Mouse (Mus musculus) midbrain, embryonic 14.5 days (tissue): ENCODE data around the gene Ddc. TPM values are rescaled to one million over a fixed set of nuclear protein-coding genes. Genes with fewer than 3 reads are reported as not detected.

Experiments used
- ATAC-seq: fragments of 200-750 bp; cut with Nextera tagmentation; 2 replicates; pipeline ENCODE4 v1.8.0; 2017; ENCODE audit warnings: moderate number of reproducible peaks, moderate library complexity; ENCODE audit not compliant: low FRiP score, low TSS enrichment
- DNase-seq: peaks from one replicate; pipeline ENCODE4 v3.0.0-alpha.2; 2015
- H3K27ac ChIP-seq: fragments of 300-500 bp; sonication (generic); replicated peaks from 2 replicates; pipeline ENCODE4 v1.5.1; 2014; ENCODE audit warnings: mild to moderate bottlenecking, low read depth, low read length, moderate library complexity
- H3K27me3 ChIP-seq: fragments of 300-500 bp; sonication (generic); 2 replicates; pipeline ENCODE4 v1.6.1; 2014; ENCODE audit warnings: low read length, control low read depth, mixed read lengths; ENCODE audit not compliant: control insufficient read depth, insufficient read depth
- H3K36me3 ChIP-seq: fragments of 300-500 bp; sonication (generic); 2 replicates; pipeline ENCODE4 v1.6.1; 2014; ENCODE audit warnings: low read length, control low read depth; ENCODE audit not compliant: control insufficient read depth, insufficient read depth
- H3K4me1 ChIP-seq: fragments of 300-500 bp; sonication (generic); 2 replicates; pipeline ENCODE4 v1.6.1; 2014; ENCODE audit warnings: mild to moderate bottlenecking, antibody characterized with exemption, low read length, control low read depth; ENCODE audit not compliant: control insufficient read depth, insufficient read depth
- H3K4me2 ChIP-seq: fragments of 300-500 bp; sonication (generic); 2 replicates; pipeline ENCODE4 v1.6.1; 2014; ENCODE audit warnings: mild to moderate bottlenecking, low read length, moderate library complexity
- H3K4me3 ChIP-seq: fragments of 300-500 bp; sonication (generic); replicated peaks from 2 replicates; pipeline ENCODE4 v1.5.1; 2014; ENCODE audit warnings: low read depth, low read length
- H3K9ac ChIP-seq: fragments of 300-500 bp; sonication (generic); replicated peaks from 2 replicates; pipeline ENCODE4 v1.6.1; 2014; ENCODE audit warnings: mild to moderate bottlenecking, low read length, moderate library complexity
- H3K9me3 ChIP-seq: fragments of 300-500 bp; sonication (generic); 2 replicates; pipeline ENCODE4 v1.6.1; 2016; ENCODE audit warnings: low read length, control low read depth, mixed read lengths; ENCODE audit not compliant: control insufficient read depth
- WGBS: fragments of 180-500 bp; shearing (Covaris S2); extraction: QIAGEN DNeasy Blood & Tissue Kit; methylation state at CpG from one replicate; pipeline ENCODE4 v1.1.7; 2014; 5-methylcytosine and 5-hydroxymethylcytosine counted together
- polyA plus RNA-seq: library from polyadenylated mRNA; unstranded; fragments of >200 nt; fragmentation: Nextera tagmentation; extraction: Ambion mirVana; gene quantifications from 2 replicates; pipeline ENCODE4 v1.2.1, GENCODE M21; 2014

Gene Ddc
- polyA plus RNA-seq, 1 experiment from 2014 or later: 25.3 TPM

DNA sequence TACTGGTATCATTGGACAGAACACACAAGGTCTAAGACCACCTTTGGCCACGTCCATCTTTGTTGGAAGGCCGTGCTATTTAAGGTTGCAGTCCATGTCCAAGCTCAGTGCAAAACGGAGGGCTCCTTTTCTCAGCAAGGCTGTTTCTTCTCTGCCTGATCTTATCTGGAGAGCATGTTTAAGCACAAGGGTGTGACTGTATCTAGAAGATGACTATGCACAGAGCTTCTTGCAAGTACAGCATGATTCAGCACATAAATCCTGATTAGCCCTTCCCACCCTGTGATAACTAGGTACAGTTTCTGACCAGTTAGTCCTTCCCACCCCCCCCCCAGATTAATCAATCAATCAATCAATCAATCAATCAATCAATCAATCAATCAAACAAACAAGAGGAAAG lies 25.4 kb upstream of the Ddc start:
- H3K9ac ChIP-seq: no peak overlapping the region
- H3K27ac ChIP-seq: no peak overlapping the region
- no peaks in the 10 kb centered on the region for H3K36me3 ChIP-seq
- DNase-seq (no peak), ATAC-seq (no peak)
- WGBS: 94% methylated on average over 3 of the region's 3 CpGs
- H3K4me3 ChIP-seq: no peak overlapping the region
- no peaks in the 10 kb centered on the region for H3K4me1 ChIP-seq
- no peaks in the 10 kb centered on the region for H3K27me3 ChIP-seq
- no peaks in the 10 kb centered on the region for H3K9me3 ChIP-seq
- no peak overlapping the region for H3K4me2 ChIP-seq

DNA sequence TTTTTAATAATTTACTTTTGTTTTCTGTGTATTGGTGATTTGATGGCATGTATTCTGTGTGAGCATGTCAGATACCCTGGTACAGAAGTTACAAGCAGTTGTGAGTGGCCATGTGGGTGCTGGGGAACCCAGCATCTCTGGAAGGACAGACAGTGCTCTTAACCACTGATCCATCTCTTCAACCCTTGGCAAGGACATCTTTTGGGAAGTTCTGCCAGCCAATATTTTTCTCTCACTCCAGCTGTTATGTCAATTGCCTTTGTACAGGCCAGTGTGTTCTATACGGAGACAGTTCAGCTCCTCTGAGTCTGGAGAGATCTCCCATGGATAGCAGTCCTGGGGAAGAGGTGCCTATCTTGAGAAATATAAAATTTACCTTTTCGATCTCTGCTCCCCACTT lies 24.2 kb upstream of the Ddc start:
- Histone ChIP-seq H3K9ac (no peak overlapping the region), H3K27me3 (no peaks in the 10 kb centered on the region), H3K4me1 (no peaks in the 10 kb centered on the region), H3K9me3 (no peaks in the 10 kb centered on the region), H3K36me3 (no peaks in the 10 kb centered on the region), H3K27ac (no peak overlapping the region), H3K4me3 (no peak overlapping the region), H3K4me2 (no peak overlapping the region)
- no peak for ATAC-seq
- DNase-seq: no peak
- WGBS: 91% methylated on average over 2 of the region's 2 CpGs

- DNase-seq (no peak), ATAC-seq (no peak)
- H3K4me3 ChIP-seq: no peak overlapping the region
- H3K9ac ChIP-seq: no peak overlapping the region
- no peaks in the 10 kb centered on the region for H3K9me3 ChIP-seq
- H3K4me2 ChIP-seq: no peak overlapping the region
- H3K27ac ChIP-seq: no peak overlapping the region
- H3K27me3 ChIP-seq: no peaks in the 10 kb centered on the region
- H3K36me3 ChIP-seq: no peaks in the 10 kb centered on the region
- no peaks in the 10 kb centered on the region for H3K4me1 ChIP-seq
- 70% methylated on average over 7 of the region's 7 CpGs for WGBS
Measured at GRCm38 (mm10) chr11:11907703-11908413, 9.9 kb upstream of the Ddc start.

- Histone ChIP-seq H3K4me2 (no peak overlapping the region), H3K27ac (no peak overlapping the region), H3K36me3 (no peaks in the 10 kb centered on the region), H3K4me3 (no peak overlapping the region), H3K9ac (no peak overlapping the region), H3K27me3 (no peaks in the 10 kb centered on the region), H3K4me1 (no peaks in the 10 kb centered on the region), H3K9me3 (no peaks in the 10 kb centered on the region)
- ATAC-seq (no peak), DNase-seq (no peak)
Measured at GRCm38 (mm10) chr11:11905518-11905917, 7.6 kb upstream of the Ddc start.

- H3K27ac ChIP-seq: no peak overlapping the region
- ATAC-seq (no peak), DNase-seq (no peak)
- H3K4me3 ChIP-seq: no peak overlapping the region
- H3K4me1 ChIP-seq: no peaks in the 10 kb centered on the region
- H3K9ac ChIP-seq: no peak overlapping the region
- H3K4me2 ChIP-seq: no peak overlapping the region
- WGBS: 63% methylated on average over 5 of the region's 5 CpGs
- no peaks in the 10 kb centered on the region for H3K9me3 ChIP-seq
- no peaks in the 10 kb centered on the region for H3K36me3 ChIP-seq
- no peaks in the 10 kb centered on the region for H3K27me3 ChIP-seq
Measured at GRCm38 (mm10) chr11:11904995-11905394, 7.1 kb upstream of the Ddc start.

DNA sequence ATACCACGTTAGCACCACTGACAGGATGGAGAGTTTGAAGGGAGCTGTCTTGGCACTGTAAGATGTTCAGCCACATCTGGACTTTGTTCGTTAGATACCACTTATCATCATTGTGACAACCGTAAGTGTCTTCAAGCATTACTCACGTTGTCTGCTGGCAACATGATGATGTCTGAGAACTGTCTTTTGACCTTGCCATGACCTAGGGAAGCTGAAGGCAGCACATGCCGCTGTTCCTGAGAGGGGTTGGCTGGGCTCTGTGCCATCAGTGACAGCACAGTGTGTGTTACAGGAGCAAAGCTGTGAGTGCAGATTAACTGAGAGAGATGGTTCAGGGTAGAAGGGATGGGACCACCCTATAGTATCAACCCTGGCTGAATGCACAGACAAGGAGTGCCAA lies 3.6 kb upstream of the Ddc start:
- no peak overlapping the region for H3K9ac ChIP-seq
- H3K9me3 ChIP-seq: no peaks in the 10 kb centered on the region
- H3K4me2 ChIP-seq: no peak overlapping the region
- no peak overlapping the region for H3K4me3 ChIP-seq
- DNase-seq: no peak
- ATAC-seq: no peak
- H3K27me3 ChIP-seq: no peaks in the 10 kb centered on the region
- WGBS: 86% methylated on average over 5 of the region's 5 CpGs
- H3K27ac ChIP-seq: no peak overlapping the region
- H3K4me1 ChIP-seq: no peaks in the 10 kb centered on the region
- no peaks in the 10 kb centered on the region for H3K36me3 ChIP-seq

DNA sequence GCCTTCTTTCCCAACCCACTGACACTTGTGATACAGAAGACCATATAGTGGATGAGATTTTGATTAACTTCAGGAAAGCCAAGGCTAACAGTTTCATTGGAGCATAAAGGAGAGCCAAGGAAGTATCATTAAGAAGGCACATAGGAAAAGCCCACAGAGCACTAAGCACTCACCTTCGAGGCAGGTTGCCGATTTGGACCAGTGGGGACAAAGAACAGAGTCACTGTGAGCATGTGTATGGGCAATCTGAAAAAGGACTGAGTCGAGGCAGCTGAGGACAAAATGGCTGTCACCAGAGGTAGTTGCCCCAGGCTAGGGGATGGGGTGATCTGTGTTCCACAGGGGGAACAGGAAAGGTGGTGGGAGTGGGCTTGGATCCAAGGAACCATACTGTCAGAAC lies 552 bp upstream of the Ddc start:
- Histone ChIP-seq H3K9ac (no peak overlapping the region), H3K27me3 (no peaks in the 10 kb centered on the region), H3K9me3 (no peaks in the 10 kb centered on the region), H3K4me1 (no peaks in the 10 kb centered on the region), H3K4me3 (no peak overlapping the region), H3K27ac (no peak overlapping the region), H3K4me2 (no peak overlapping the region), H3K36me3 (no peaks in the 10 kb centered on the region)
- no peak for ATAC-seq
- WGBS: 87% methylated on average over 3 of the region's 3 CpGs
- no peak for DNase-seq

DNA sequence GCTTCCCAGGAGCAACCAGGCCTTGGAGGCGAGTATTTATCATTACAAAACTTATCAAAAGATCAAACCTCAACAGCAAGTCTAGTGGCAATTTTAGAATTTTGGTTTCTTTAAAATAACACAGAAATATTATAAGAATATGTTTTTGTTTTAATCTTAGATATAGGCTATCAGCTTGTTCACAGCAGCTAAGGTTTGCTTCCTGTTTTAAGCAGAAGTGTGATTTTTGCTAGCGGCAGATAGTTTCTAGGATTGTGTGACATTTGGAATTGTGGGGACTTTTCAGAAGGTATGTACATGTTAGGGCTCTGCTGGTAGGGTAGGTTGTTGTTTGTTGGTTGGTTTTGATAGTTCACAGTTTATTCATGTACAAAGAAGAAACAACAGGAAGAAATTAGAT lies 2.5 kb downstream of the Ddc start:
- ATAC-seq (no peak), DNase-seq (no peak)
- no peak overlapping the region for H3K27ac ChIP-seq
- H3K4me1 ChIP-seq: peaks cover under 1% of the 10 kb centered on the region; the same call in 1 of the 2 replicates
- no peaks in the 10 kb centered on the region for H3K27me3 ChIP-seq
- no peak overlapping the region for H3K9ac ChIP-seq
- H3K4me2 ChIP-seq: no peak overlapping the region
- 98% methylated on average over 2 of the region's 2 CpGs for WGBS
- no peaks in the 10 kb centered on the region for H3K9me3 ChIP-seq
- no peaks in the 10 kb centered on the region for H3K36me3 ChIP-seq
- no peak overlapping the region for H3K4me3 ChIP-seq

GRCm38 (mm10) chr11:11893769-11894168 lies 4.2 kb downstream of the Ddc start:
- ATAC-seq (no peak), DNase-seq (no peak)
- Histone ChIP-seq H3K9me3 (no peaks in the 10 kb centered on the region), H3K27ac (no peak overlapping the region), H3K9ac (no peak overlapping the region), H3K4me1 (peaks cover 8% of the 10 kb centered on the region; the same call in 1 of the 2 replicates), H3K27me3 (no peaks in the 10 kb centered on the region), H3K4me2 (no peak overlapping the region), H3K36me3 (no peaks in the 10 kb centered on the region), H3K4me3 (no peak overlapping the region)
- WGBS: 87% methylated on average over 1 of the region's 1 CpGs
